Mouse (Mus musculus): ENCODE results near the gene Eci1. TPM values are rescaled to one million over a fixed set of nuclear protein-coding genes. Genes with fewer than 3 reads are reported as not detected.

The Eci1 gene
- 81.2 and 92.2 TPM in 2 replicates for polyA plus RNA-seq (2015; fragmentation: Nextera tagmentation; extraction: Ambion mirVana)

DNA sequence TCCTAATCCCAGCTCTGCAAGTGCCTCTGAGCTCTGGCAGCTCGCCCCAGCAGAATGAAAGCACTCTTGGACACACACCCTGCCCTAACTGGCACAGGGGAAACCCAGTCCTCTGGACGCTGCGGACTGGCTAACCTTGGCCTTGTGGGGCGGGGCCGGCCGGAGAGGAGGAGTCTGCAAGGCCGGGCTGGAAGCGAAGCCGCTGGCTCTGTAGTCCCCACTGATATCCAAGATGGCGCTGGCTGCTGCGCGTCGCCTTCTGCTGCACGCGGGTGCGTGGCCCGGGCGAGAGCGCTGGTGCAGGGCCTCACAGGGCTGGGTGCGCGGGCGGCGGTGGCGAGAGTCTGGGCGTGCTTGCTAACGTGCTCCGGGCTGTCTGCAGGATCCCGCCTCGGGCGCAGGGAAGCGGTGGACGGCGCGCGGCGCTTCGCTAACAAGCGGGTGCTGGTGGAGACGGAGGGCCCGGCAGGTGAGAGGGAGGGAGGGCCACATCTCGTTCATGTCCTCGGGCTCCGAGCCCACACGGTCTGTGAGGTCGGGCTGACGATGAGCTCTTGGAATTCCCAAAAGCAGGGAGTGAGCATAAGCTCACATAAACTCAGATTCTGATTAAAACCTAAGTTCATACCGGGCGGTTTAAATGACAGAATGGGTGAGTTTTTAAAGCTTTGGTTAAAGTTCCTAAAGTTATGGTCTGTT lies at the start of gene Eci1:
TSS of gene Eci1 (plus strand) at position 171 of the 699 bp plus-strand sequence.
- Histone ChIP-seq H3K27ac (replicated peaks) (peak within 1 kb of the TSS; percentile 92), H3K4me3 (replicated peaks) (peak within 1 kb of the TSS; percentile 72), H3K4me1 (replicated peaks) (peaks cover 25% of the 10 kb centered on the region), H3K4me2 (peak within 1 kb of the TSS; percentile 83), H3K9ac (peak within 1 kb of the TSS; percentile 79), H3K9me3 (replicated peaks) (no peaks in the 10 kb centered on the region), H3K27me3 (no peaks in the 10 kb centered on the region), H3K36me3 (replicated peaks) (peaks cover 38% of the 10 kb centered on the region)
- ATAC-seq (ENCODE audit: insufficient read depth): peak; percentile 96
- under 1% methylated on average over 48 of the region's 48 CpGs for WGBS (ENCODE audit: insufficient replicate concordance)

DNA sequence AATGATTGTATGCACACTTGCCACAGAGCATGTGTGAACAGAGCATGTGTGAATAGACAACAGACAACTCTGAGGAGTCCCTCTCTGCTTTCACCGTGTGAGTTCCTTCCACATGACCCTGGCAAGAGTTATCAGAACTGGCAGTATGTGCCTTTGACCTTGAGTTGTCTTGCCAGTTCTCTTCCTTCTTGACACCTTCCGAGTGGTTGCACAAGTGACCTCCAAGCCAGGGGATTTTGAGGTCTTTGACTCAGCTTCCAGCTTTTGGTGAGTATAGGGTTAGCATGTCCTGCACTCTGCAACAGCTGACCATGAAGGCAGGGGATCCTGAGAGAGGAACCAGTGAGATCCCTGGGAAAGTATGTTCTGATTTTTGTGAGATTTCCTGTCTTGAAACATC lies 47.9 kb upstream of the Eci1 start:
- ATAC-seq (ENCODE audit: insufficient read depth): no peak
- Histone ChIP-seq H3K9me3 (replicated peaks) (no peaks in the 10 kb centered on the region), H3K36me3 (replicated peaks) (peaks cover 93% of the 10 kb centered on the region), H3K27me3 (no peaks in the 10 kb centered on the region), H3K4me3 (replicated peaks) (no peak overlapping the region), H3K4me1 (replicated peaks) (peaks cover 33% of the 10 kb centered on the region), H3K9ac (no peak overlapping the region), H3K27ac (replicated peaks) (no peak overlapping the region), H3K4me2 (no peak overlapping the region)
- 75% methylated on average over 2 of the region's 2 CpGs for WGBS (ENCODE audit: insufficient replicate concordance)

DNA sequence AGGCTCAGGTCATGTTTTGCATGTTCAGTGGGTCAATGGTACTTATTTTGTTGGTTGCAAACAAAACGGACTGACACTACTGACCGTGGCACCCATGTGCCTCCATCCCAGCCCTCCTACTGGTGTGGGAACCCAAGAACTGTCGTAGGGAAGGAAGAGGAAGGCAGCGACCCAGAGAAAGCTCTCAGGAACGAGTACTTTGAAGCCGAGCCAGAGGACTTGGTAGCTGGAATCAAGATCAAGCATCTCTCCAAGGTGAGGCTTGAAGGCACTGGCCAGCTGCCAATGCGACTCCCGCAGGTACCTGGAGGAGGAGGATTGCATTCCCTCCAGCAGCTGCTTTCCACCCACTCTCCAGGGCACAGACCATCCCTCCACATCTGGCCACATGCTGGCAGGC lies 42.7 kb upstream of the Eci1 start:
- no peak overlapping the region for H3K27ac ChIP-seq (replicated peaks)
- no peaks in the 10 kb centered on the region for H3K27me3 ChIP-seq
- ATAC-seq (ENCODE audit: insufficient read depth): no peak
- no peaks in the 10 kb centered on the region for H3K4me1 ChIP-seq (replicated peaks)
- WGBS (ENCODE audit: insufficient replicate concordance): 84% methylated on average over 8 of the region's 8 CpGs
- no peak overlapping the region for H3K4me3 ChIP-seq (replicated peaks)
- H3K4me2 ChIP-seq: no peak overlapping the region
- H3K9me3 ChIP-seq (replicated peaks): no peaks in the 10 kb centered on the region
- peaks cover 96% of the 10 kb centered on the region for H3K36me3 ChIP-seq (replicated peaks)
- no peak overlapping the region for H3K9ac ChIP-seq

DNA sequence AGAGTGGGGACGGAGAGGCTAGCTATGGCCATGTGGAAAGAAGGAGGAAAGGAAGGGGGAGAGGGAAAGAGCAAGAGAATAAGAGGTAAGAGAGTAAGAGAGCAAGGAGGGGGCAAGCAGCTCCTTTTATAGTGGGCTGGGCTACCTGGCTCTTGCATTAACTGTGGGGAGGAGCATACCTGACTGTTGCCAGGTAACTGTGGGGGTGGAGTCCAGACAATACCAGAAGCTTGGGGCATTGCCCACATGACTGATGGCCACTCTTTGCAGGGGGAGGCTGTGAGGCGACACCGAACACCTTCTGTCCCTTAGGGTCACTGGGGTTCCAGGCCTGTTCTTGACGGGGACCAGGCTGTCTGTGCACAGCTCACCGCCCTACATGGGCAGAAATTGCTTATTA lies 37.7 kb upstream of the Eci1 start:
- H3K4me2 ChIP-seq: no peak overlapping the region
- no peak for ATAC-seq (ENCODE audit: insufficient read depth)
- H3K27me3 ChIP-seq: no peaks in the 10 kb centered on the region
- H3K9ac ChIP-seq: no peak overlapping the region
- peaks cover 96% of the 10 kb centered on the region for H3K36me3 ChIP-seq (replicated peaks)
- H3K4me1 ChIP-seq (replicated peaks): no peaks in the 10 kb centered on the region
- no peak overlapping the region for H3K27ac ChIP-seq (replicated peaks)
- 87% methylated on average over 5 of the region's 5 CpGs for WGBS (ENCODE audit: insufficient replicate concordance)
- no peak overlapping the region for H3K4me3 ChIP-seq (replicated peaks)
- H3K9me3 ChIP-seq (replicated peaks): no peaks in the 10 kb centered on the region

DNA sequence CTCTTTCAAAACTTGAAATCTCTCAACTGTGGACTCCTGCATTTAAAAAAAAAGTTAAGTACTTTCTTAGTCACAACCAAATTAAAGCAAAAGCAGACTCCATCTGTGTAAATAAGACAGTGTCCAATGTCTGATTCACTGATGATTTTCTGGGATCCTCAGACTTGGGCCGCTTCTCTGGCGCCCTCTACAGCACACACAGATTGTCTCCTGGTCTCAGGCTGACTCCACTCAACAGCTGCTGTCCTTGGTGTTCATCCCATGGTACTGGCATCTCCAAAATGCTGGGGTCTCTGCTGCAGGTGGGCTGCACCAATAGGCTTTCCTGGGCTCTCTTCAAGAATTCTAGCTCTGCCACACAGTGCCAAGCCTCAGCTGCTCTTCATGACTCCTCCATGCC lies 36.6 kb upstream of the Eci1 start:
- Histone ChIP-seq H3K9me3 (replicated peaks) (no peaks in the 10 kb centered on the region), H3K4me1 (replicated peaks) (no peaks in the 10 kb centered on the region), H3K4me3 (replicated peaks) (no peak overlapping the region), H3K27me3 (no peaks in the 10 kb centered on the region), H3K4me2 (no peak overlapping the region), H3K36me3 (replicated peaks) (peaks cover 93% of the 10 kb centered on the region), H3K9ac (no peak overlapping the region), H3K27ac (replicated peaks) (no peak overlapping the region)
- no peak for ATAC-seq (ENCODE audit: insufficient read depth)
- WGBS (ENCODE audit: insufficient replicate concordance): 18% methylated on average over 2 of the region's 2 CpGs

DNA sequence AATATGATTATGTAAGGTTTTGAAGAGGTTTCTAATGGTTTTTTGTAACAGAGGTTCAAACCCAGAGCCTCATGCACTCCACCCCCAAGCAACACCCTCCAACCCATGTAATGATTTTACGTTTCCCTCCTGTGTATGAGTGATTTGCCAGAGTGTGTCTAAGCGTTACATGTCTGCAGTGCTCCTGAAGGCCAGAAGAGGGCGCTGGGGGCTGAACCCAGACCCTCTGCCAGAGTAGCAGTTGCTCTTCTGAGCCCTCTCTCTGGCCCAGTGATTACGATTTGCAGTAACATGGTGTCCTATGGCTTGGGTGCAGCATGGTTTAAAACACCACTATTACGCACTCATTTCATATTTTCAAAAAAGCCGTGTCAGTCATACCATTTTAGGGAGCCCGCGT lies 35.3 kb upstream of the Eci1 start:
- Histone ChIP-seq H3K4me3 (replicated peaks) (no peak overlapping the region), H3K27ac (replicated peaks) (no peak overlapping the region), H3K4me1 (replicated peaks) (no peaks in the 10 kb centered on the region), H3K36me3 (replicated peaks) (peaks cover 89% of the 10 kb centered on the region), H3K4me2 (no peak overlapping the region), H3K9me3 (replicated peaks) (no peaks in the 10 kb centered on the region), H3K27me3 (no peaks in the 10 kb centered on the region), H3K9ac (no peak overlapping the region)
- no peak for ATAC-seq (ENCODE audit: insufficient read depth)
- WGBS (ENCODE audit: insufficient replicate concordance): 71% methylated on average over 8 of the region's 8 CpGs

DNA sequence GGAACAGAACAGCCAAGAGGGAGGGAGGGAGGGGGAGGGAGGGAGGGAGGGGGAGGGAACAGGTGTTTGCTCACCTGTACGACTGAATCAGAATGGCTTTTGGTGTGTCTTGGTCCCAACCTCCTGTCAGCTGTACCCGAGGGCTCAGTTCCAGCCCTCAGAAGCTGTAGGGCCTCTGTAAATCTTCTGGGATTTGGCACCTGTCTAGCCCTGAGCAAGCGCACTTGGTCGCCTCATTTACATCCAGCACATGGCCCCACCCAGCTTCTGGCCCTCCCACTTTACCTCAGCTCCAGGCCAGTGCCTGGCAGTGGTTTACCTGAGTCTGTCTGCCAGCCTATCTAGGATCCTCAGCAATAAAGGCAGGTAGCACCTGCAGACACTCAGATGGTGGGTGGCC lies 32.9 kb upstream of the Eci1 start:
- no peaks in the 10 kb centered on the region for H3K4me1 ChIP-seq (replicated peaks)
- no peak overlapping the region for H3K4me3 ChIP-seq (replicated peaks)
- H3K27ac ChIP-seq (replicated peaks): no peak overlapping the region
- no peak overlapping the region for H3K9ac ChIP-seq
- no peak overlapping the region for H3K4me2 ChIP-seq
- H3K9me3 ChIP-seq (replicated peaks): no peaks in the 10 kb centered on the region
- 71% methylated on average over 4 of the region's 4 CpGs for WGBS (ENCODE audit: insufficient replicate concordance)
- H3K27me3 ChIP-seq: no peaks in the 10 kb centered on the region
- H3K36me3 ChIP-seq (replicated peaks): peaks cover 89% of the 10 kb centered on the region
- no peak; the same call in 1 of the 2 replicates for ATAC-seq (ENCODE audit: insufficient read depth)

DNA sequence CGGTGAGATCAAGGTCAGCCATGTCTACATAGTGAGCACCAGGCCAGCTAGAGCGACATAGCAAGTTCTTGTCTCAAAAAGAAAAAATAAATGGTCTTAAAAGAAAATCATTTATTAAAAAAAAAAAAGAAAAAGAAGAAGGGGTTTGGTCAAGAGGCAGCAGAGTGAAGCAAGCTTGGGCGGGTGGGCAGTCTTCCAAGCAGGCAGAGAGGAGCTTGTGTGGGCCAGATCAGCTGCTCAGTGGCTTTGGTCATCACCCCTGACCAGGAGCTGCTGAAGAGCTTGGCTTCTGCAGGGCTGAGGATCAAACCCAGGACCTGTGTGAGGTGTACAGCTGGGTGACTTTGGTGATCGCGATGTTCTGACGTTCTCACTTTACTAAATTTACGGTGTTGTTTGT lies 32.0 kb upstream of the Eci1 start:
- no peak for ATAC-seq (ENCODE audit: insufficient read depth)
- Histone ChIP-seq H3K4me2 (no peak overlapping the region), H3K9ac (no peak overlapping the region), H3K9me3 (replicated peaks) (no peaks in the 10 kb centered on the region), H3K36me3 (replicated peaks) (peaks cover 89% of the 10 kb centered on the region), H3K4me1 (replicated peaks) (no peaks in the 10 kb centered on the region), H3K4me3 (replicated peaks) (no peak overlapping the region), H3K27me3 (no peaks in the 10 kb centered on the region), H3K27ac (replicated peaks) (no peak overlapping the region)
- 83% methylated on average over 7 of the region's 7 CpGs for WGBS (ENCODE audit: insufficient replicate concordance)

DNA sequence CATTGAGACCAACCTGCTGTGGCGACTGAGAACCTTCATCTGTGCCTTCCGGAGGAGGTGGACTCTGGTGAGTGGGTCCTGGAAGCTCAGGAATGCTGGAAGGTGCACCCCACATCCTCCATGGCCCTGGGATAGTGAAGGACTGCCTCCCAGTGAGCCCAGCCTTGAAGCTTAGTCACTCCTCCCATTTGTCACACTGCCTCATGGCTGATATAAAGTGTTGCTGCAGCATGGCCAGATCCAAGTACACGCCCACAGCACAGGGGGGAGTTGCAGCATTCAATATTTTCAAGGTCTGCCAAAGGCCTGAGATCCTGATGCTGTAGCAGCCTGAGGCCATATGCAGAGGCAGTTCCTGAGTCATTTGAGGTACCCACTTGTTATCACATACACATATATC lies 24.1 kb upstream of the Eci1 start:
- Histone ChIP-seq H3K9me3 (replicated peaks) (no peaks in the 10 kb centered on the region), H3K36me3 (replicated peaks) (peaks cover 97% of the 10 kb centered on the region), H3K4me3 (replicated peaks) (no peak overlapping the region), H3K9ac (no peak overlapping the region), H3K27ac (replicated peaks) (no peak overlapping the region), H3K4me1 (replicated peaks) (no peaks in the 10 kb centered on the region), H3K27me3 (no peaks in the 10 kb centered on the region), H3K4me2 (no peak overlapping the region)
- 61% methylated on average over 3 of the region's 3 CpGs for WGBS (ENCODE audit: insufficient replicate concordance)
- ATAC-seq (ENCODE audit: insufficient read depth): no peak

DNA sequence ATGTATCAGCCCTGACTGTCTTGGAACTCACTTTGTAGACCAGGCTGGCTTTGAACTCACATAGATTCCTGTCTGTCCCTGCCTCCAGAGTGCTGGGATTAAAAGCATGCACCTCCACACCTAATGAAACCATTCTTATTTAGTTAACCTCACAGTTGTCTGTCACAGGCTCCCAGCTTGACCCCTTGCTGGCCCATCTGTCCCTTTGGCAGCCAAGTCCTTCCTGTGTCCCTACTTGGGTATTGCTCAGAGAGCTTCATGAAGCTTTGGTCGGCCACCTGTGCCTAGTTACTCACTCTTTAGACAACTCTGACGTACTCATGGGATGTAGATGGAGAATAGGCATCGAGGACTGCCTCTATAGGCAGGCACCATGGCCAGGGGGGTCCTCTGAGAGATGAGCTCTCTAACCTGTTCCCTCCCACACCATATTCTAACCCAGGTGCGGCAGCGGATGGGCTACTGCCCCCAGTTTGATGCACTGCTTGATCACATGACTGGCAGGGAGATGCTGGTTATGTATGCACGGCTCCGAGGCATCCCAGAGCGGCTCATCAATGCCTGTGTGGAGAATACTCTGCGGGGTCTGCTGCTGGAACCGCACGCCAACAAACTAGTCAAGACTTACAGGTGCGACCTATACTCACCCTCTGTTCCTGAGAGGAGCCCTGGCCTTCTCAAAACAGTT lies 19.2 kb upstream of the Eci1 start:
- Histone ChIP-seq H3K36me3 (replicated peaks) (peaks cover 97% of the 10 kb centered on the region), H3K9ac (no peak overlapping the region), H3K4me3 (replicated peaks) (no peak overlapping the region), H3K4me2 (no peak overlapping the region), H3K27me3 (no peaks in the 10 kb centered on the region), H3K9me3 (replicated peaks) (no peaks in the 10 kb centered on the region), H3K27ac (replicated peaks) (no peak overlapping the region), H3K4me1 (replicated peaks) (no peaks in the 10 kb centered on the region)
- no peak for ATAC-seq (ENCODE audit: insufficient read depth)
- 80% methylated on average over 12 of the region's 12 CpGs for WGBS (ENCODE audit: insufficient replicate concordance)

DNA sequence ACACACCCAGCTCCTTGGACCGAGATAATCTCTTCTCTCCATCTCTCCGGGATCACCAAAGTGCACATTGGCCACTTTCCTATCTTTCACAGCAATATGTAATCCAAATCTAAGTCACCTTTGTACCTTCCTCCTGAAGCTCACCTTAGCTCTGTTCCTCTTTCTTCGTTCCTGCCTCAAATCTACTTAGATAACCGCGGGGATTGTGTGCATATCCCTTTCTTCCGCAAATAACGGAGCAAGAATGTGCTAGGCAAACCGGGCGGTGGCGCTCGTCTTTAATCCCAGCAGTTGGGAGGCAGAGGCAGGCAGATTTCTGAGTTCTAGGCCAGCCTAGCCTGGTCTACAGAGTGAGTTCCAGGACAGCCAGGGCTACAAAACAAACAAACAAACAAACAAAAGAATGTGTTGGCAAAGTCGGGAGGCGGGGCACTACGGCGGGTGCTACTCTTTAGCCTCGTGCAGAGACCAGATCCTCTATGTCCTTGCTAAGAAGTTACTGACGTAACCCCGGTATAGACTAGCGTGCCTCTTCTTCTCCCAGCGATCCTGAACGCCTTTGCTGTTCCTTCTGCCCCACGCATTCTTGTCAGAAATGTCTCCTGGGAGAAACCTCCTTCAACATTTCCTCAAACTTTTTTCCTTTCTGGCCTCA lies 12.8 kb upstream of the Eci1 start:
- ATAC-seq (ENCODE audit: insufficient read depth): peak; percentile 23

More for the DNA sequence above, 12.8 kb upstream of the Eci1 start:
- Histone ChIP-seq H3K9ac (peak overlapping the region; percentile 86), H3K4me3 (replicated peaks) (peak overlapping the region; percentile 90), H3K36me3 (replicated peaks) (peaks cover 65% of the 10 kb centered on the region), H3K4me2 (peak overlapping the region; percentile 79), H3K27ac (replicated peaks) (peak overlapping the region; percentile 98), H3K9me3 (replicated peaks) (no peaks in the 10 kb centered on the region), H3K27me3 (no peaks in the 10 kb centered on the region), H3K4me1 (replicated peaks) (peaks cover 47% of the 10 kb centered on the region)
- 8% methylated on average over 22 of the region's 22 CpGs for WGBS (ENCODE audit: insufficient replicate concordance)
